Mouse (Mus musculus) stomach, embryonic 15.5 days (tissue): Measurements from ENCODE around the gene Itgb4. TPM values are rescaled to one million over a fixed set of nuclear protein-coding genes. Genes with fewer than 3 reads are reported as not detected.

Experiments
- ATAC-seq: fragments of 200-750 bp; cut with Nextera tagmentation; 2 replicates; pipeline ENCODE4 v1.8.0; 2017; ENCODE audit warnings: low read depth, moderate number of reproducible peaks, moderate TSS enrichment; ENCODE audit not compliant: insufficient read depth, low FRiP score
- H3K27ac ChIP-seq: fragments of 300-500 bp; sonication (generic); 2 replicates; pipeline ENCODE4 v1.5.1; 2015; ENCODE audit warnings: mild to moderate bottlenecking, inconsistent platforms
- H3K27me3 ChIP-seq: fragments of 300-500 bp; sonication (generic); replicated peaks from 2 replicates; pipeline ENCODE4 v1.6.1; 2015; ENCODE audit warnings: inconsistent platforms
- H3K36me3 ChIP-seq: fragments of 300-500 bp; sonication (generic); 2 replicates; pipeline ENCODE4 v1.6.1; 2015; ENCODE audit warnings: inconsistent platforms
- H3K4me1 ChIP-seq: fragments of 300-500 bp; sonication (generic); 2 replicates; pipeline ENCODE4 v1.6.1; 2015; ENCODE audit warnings: inconsistent platforms
- H3K4me2 ChIP-seq: fragments of 300-500 bp; sonication (generic); 2 replicates; pipeline ENCODE4 v1.6.1; 2015; ENCODE audit warnings: mild to moderate bottlenecking, inconsistent platforms
- H3K4me3 ChIP-seq: fragments of 300-500 bp; sonication (generic); replicated peaks from 2 replicates; pipeline ENCODE4 v1.5.1; 2015; ENCODE audit warnings: inconsistent platforms
- H3K9ac ChIP-seq: fragments of 300-500 bp; sonication (generic); 2 replicates; pipeline ENCODE4 v1.6.1; 2015; ENCODE audit warnings: inconsistent platforms
- H3K9me3 ChIP-seq: fragments of 300-500 bp; sonication (generic); 2 replicates; pipeline ENCODE4 v1.6.1; 2016; ENCODE audit warnings: inconsistent platforms
- WGBS: fragments of 180-500 bp; shearing (Covaris S2); methylation state at CpG from one replicate; pipeline ENCODE4 v1.1.7; 2015; 5-methylcytosine and 5-hydroxymethylcytosine counted together
- polyA plus RNA-seq: library from polyadenylated mRNA; unstranded; fragments of >200 nt; fragmentation: Nextera tagmentation; extraction: Ambion mirVana; gene quantifications from 2 replicates; pipeline ENCODE4 v1.2.1, GENCODE M21; 2015

Gene Itgb4
- polyA plus RNA-seq, 1 experiment from 2014 or later, result 13.5 TPM

DNA sequence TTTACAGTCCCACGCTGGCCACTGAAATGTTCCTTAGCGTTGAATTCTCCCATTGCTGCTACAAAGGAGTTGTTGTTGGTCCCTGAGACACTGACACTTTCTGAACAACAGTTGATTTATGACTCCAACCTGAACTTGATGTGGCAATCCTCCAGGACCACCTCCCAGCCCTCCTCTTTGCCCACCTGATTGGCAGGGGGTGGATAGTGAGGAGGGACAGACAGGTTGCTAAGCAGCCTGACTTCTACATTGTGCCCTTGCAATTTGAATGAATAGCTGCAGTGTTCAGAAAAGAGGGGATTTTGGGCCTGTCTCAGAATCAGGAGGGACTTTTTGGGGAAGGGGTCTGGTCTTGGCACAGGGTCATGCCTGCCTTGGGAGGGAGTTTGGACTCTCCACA lies 23.8 kb upstream of the Itgb4 start:
- H3K36me3 ChIP-seq, result peaks cover 28% of the 10 kb centered on the region; the same call in 1 of the 2 replicates
- no peak for ATAC-seq
- H3K4me3 ChIP-seq, result no peak overlapping the region
- peaks cover 11% of the 10 kb centered on the region for H3K4me1 ChIP-seq
- no peak overlapping the region for H3K4me2 ChIP-seq
- H3K9me3 ChIP-seq, result no peaks in the 10 kb centered on the region
- no peak overlapping the region for H3K27ac ChIP-seq
- no peak overlapping the region for H3K9ac ChIP-seq
- WGBS, result 80% methylated on average over 2 of the region's 2 CpGs
- no peaks in the 10 kb centered on the region for H3K27me3 ChIP-seq

DNA sequence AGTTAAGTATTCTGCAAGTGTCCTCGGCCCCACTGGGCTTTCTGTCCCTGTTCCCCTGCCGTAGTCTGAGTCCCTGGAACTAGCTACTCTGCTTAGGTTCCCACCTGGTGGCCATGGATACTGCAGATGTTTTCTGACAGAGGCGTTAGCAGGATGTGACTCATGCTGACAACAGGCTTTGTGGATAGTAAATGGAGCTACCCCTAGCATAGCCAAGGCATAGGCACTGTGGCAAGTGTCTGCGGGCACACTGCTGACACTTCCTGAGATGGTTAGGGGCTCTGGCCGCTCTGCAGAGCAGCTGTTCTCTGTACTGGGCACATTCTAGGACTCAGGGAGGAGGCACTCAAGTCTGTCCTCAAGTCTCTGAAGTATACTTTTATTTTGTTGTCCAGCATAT lies 19.8 kb upstream of the Itgb4 start:
- Histone ChIP-seq H3K27me3 (no peaks in the 10 kb centered on the region), H3K9me3 (no peaks in the 10 kb centered on the region), H3K27ac (peak overlapping the region; percentile 88), H3K4me1 (peaks cover 23% of the 10 kb centered on the region), H3K4me2 (no peak overlapping the region), H3K36me3 (peaks cover 22% of the 10 kb centered on the region), H3K4me3 (no peak overlapping the region), H3K9ac (no peak overlapping the region)
- no peak for ATAC-seq
- 83% methylated on average over 5 of the region's 5 CpGs for WGBS

DNA sequence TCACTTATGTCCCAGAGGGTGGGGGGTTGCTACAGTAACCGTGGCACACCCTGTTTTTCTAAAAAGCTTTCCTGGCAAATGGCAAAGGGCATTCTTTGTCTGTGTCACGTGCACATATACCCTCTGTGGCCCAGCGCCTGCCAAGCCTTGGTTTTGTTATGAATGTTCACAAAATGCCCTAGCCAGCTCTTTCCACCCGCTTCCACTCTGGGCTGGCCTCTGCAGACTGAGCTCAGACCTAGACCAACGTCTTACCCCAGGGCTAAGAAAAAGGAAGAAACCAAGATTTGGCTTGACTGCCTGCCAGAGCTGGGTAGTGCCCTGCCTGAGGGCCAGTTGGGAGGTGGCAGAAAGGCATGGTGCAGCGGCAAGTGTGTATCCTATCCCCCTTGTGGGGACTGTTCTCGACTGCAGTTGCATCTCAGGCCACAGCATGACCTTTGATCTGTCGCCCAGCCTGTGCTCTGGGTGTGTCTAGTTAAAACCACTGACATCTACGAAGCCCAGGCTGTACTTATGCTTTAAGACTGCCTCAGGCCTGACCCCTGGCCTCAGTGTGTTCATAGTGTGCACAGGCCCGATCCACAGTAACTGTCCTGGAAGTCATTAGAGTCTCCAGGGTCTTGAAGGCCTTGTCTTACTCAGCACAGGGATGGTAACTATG lies 19.2 kb upstream of the Itgb4 start:
- Histone ChIP-seq H3K36me3 (peaks cover 27% of the 10 kb centered on the region), H3K9ac (no peak overlapping the region), H3K4me3 (no peak overlapping the region), H3K27me3 (no peaks in the 10 kb centered on the region), H3K4me2 (no peak overlapping the region), H3K9me3 (no peaks in the 10 kb centered on the region), H3K27ac (peak overlapping the region; percentile 88), H3K4me1 (peaks cover 23% of the 10 kb centered on the region)
- peak; percentile 55 for ATAC-seq
- WGBS, result 60% methylated on average over 10 of the region's 10 CpGs

DNA sequence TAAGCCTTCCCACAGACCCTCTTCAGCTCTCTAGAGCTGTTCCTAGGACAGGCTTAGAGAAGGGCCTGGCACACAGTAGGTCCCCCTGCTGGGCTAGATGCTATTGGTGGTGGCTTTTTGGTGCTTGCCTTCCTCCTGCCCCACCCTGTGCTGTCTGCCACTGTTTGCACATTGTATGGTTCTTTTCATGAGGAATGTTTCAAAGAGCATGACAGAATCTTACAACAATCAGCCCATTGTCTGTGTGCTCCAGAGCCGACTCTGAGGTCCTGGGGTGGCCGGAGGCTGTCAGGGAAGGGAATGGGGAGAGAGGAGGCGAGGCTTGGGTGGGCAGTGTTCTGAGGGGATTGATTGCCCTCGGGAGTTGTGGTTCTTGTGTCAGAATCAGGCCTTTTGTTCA lies 18.1 kb upstream of the Itgb4 start:
- Histone ChIP-seq H3K27me3 (no peaks in the 10 kb centered on the region), H3K9ac (no peak overlapping the region), H3K27ac (peak overlapping the region; percentile 81), H3K4me3 (no peak overlapping the region), H3K9me3 (no peaks in the 10 kb centered on the region), H3K4me2 (no peak overlapping the region), H3K4me1 (peaks cover 23% of the 10 kb centered on the region), H3K36me3 (peaks cover 30% of the 10 kb centered on the region)
- 60% methylated on average over 4 of the region's 4 CpGs for WGBS
- ATAC-seq, result peak; percentile 48; the same call in 1 of the 2 replicates

DNA sequence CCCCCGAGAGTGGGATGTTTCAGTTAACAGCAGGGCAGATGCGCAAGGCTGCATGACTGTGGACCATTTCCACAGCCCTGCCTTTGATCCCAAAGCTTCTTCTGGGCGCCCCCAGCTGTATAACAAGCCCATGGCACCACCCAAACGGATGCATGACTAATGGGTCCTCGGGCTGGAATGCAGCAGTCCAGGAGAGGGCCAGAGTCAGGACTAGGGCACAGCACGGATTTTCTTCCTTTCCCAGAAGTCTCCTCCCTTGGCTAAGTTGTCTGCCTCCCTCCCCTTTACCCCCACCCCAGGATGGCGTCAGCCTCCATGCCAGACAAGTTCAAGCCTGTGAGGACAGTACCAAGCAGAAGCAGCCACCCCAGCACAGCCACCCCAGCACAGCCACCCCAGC lies 16.5 kb upstream of the Itgb4 start:
- 68% methylated on average over 7 of the region's 7 CpGs for WGBS
- peaks cover 23% of the 10 kb centered on the region for H3K4me1 ChIP-seq
- H3K9me3 ChIP-seq, result no peaks in the 10 kb centered on the region
- H3K36me3 ChIP-seq, result peaks cover 37% of the 10 kb centered on the region
- H3K4me3 ChIP-seq, result no peak overlapping the region
- no peak overlapping the region for H3K4me2 ChIP-seq
- H3K27ac ChIP-seq, result peak overlapping the region; percentile 81; the same call in 1 of the 2 replicates
- ATAC-seq, result no peak
- no peak overlapping the region for H3K9ac ChIP-seq
- H3K27me3 ChIP-seq, result no peaks in the 10 kb centered on the region

DNA sequence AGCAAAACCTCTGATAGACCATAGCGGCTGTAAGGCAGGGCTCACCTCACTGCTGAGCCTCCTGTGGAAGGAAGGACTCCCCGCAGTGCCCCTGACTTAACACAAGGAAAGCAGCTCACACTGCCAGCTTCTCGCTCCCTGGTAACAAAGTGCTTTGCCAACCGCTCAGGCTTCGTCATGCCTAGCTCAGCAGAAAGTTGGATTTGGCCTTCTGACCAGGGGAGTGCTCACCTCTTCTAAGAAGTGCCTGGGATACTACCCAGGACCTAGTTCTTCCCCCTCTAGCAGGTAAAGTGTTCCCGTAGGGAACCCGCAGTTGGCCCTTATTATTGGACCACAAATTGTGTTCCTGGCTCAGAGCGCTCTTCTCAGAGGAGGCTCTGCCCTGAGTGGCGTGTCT lies 15.5 kb upstream of the Itgb4 start:
- no peak overlapping the region for H3K4me2 ChIP-seq
- H3K4me3 ChIP-seq, result no peak overlapping the region
- H3K27ac ChIP-seq, result no peak overlapping the region
- peaks cover 47% of the 10 kb centered on the region for H3K36me3 ChIP-seq
- no peak overlapping the region for H3K9ac ChIP-seq
- no peak for ATAC-seq
- WGBS, result 95% methylated on average over 9 of the region's 9 CpGs
- no peaks in the 10 kb centered on the region for H3K27me3 ChIP-seq
- H3K4me1 ChIP-seq, result peaks cover 23% of the 10 kb centered on the region
- H3K9me3 ChIP-seq, result no peaks in the 10 kb centered on the region

DNA sequence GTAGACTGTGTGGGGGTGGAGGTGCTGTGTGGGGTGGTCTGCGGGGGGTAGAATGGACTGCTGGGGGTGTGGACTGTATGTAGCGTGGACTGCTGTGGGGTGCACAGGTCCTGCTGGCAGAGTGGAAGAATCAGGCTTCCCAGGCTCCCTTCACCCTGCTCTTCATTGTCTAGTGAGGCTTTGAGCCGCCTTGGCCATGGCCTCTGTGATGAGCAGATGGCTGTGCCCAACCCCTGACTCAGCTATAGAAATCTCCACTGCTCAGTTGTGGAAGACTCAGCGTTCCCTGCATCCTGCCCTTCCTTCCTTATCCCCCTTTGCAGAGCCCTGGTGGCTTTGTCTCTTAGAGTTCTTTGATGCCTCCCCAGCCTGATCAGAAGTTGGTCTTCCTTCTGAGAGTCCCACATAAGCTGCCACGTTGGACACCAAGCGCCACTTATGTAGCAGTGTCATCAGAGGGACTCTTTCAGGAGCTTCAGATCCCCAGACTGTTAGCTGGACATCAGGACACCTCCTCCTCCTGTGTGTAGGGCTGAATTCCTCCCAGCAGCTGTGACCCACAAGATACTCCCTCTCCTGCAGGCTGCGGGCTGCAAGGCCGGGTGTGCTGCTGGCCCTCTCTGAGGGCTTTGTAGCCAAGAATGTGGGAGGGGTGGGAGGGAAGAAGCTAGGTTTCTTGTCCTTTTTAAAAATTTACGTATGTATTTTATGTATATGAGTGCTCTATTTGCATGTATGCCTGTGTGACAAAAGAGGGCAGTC lies 11.7 kb upstream of the Itgb4 start:
- Histone ChIP-seq H3K27ac (no peak overlapping the region), H3K4me3 (no peak overlapping the region), H3K36me3 (peaks cover 64% of the 10 kb centered on the region), H3K9me3 (no peaks in the 10 kb centered on the region), H3K4me1 (no peaks in the 10 kb centered on the region), H3K27me3 (no peaks in the 10 kb centered on the region), H3K4me2 (no peak overlapping the region), H3K9ac (no peak overlapping the region)
- 91% methylated on average over 9 of the region's 9 CpGs for WGBS
- no peak for ATAC-seq

DNA sequence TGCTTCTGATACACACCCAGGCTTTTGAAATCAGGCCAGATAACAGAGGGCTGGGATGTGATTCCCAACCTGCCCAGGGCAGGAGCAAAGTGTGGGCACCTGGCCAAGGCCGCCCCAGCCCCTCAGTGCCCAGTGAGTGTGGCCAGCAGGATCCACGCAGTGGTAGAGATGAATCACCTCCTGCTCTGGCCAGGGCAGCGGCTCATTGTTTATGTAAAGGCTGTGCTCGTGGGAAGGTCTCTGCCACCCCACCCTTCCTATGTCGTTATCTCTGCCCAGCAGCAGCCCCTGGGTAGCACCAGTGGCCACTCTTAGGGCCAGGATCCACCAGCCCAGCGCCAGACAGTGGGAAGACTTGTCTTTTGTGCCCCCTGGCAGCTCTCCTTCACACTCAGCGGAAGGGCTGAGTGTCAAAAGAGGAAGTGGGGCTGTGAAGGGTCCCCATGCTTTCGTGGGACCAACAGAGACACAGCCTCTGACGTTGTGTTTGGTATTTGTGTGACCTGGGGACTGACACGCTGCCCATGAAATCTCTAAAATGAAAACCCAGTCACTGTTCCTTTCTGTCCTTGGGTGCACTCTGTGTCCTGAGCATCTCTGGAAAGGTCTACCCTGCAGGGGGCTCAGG lies 9.4 kb upstream of the Itgb4 start:
- H3K9ac ChIP-seq, result no peak overlapping the region
- H3K9me3 ChIP-seq, result no peaks in the 10 kb centered on the region
- H3K36me3 ChIP-seq, result peaks cover 60% of the 10 kb centered on the region
- H3K27me3 ChIP-seq, result no peaks in the 10 kb centered on the region
- H3K27ac ChIP-seq, result no peak overlapping the region
- ATAC-seq, result peak; percentile 64; the same call in 1 of the 2 replicates
- H3K4me3 ChIP-seq, result no peak overlapping the region
- H3K4me2 ChIP-seq, result no peak overlapping the region
- WGBS, result 73% methylated on average over 10 of the region's 10 CpGs
- peaks cover 4% of the 10 kb centered on the region for H3K4me1 ChIP-seq

DNA sequence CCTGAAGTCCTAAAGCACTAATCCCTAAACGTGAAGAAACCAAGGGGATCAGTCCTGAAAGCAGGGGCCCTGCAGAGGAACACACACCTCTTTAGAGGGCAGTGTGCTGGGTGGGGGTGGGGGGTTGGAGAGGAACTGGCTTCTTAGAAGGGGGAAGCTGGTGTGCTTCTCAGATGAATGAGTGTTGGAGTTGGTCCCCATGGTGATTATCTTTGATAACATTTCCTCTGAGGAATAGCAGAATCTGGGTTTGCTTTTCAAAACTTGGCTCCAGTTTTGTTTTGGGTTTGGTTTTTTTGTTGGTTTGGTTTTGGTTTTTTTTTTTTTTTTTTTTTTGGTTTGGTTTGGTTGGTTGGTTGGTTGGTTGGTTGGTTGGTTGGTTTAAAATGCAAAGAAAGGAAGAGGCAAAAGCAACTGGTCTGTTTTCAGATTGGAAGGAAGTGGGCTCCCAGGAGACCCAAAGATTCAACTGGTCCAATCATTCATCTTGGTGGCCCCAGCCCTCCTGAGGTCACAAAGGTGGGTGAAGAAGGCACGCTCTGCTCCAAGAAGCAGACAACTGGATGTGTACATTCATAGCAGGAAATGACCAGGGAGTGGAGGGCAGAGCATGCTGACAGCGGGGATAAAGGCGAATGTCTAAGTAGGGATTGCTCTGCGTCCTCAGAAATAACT lies 5.6 kb upstream of the Itgb4 start:
- Histone ChIP-seq H3K4me3 (no peak overlapping the region), H3K4me1 (peaks cover 9% of the 10 kb centered on the region), H3K9me3 (no peaks in the 10 kb centered on the region), H3K27ac (no peak overlapping the region), H3K27me3 (peaks cover 3% of the 10 kb centered on the region), H3K4me2 (no peak overlapping the region), H3K36me3 (peaks cover 25% of the 10 kb centered on the region), H3K9ac (no peak overlapping the region)
- WGBS, result 63% methylated on average over 5 of the region's 5 CpGs
- ATAC-seq, result no peak

DNA sequence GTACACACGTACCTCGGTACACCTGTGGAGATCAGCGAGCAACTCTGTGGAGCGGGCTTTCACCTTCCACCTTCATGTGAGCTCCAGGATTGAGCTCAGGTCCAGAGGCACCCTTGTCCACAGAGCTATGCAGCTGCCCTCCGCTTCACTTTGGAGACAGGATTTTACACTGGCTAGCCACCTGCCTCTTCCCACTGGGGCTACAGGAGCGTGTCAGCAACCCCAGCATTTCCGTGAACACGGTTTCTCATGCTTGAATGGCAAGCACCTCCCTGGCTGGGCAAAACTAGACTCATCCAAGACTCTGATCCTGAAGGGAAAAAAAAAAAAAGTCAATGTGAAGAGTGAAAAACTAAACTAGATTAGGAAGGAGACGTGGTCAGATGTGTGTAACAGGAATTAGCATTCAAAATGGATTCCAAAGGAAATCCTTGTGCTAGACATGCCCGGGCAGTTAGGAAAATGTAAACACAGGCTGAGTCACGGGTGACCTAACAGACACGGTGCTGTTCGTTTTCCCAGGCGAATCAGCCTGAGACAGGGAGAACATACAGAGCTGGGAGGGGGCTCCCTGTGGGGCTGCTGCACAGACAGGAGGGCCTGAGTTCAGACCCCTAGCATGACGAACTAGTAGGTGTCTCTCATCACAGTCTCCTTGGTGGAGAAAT lies 4.4 kb upstream of the Itgb4 start:
- Histone ChIP-seq H3K36me3 (peaks cover 12% of the 10 kb centered on the region; the same call in 1 of the 2 replicates), H3K4me1 (peaks cover 21% of the 10 kb centered on the region), H3K27me3 (peaks cover 15% of the 10 kb centered on the region), H3K9ac (no peak overlapping the region; the same call in 1 of the 2 replicates), H3K4me3 (no peak overlapping the region), H3K4me2 (peak overlapping the region; percentile 6; the same call in 1 of the 2 replicates), H3K9me3 (no peaks in the 10 kb centered on the region), H3K27ac (peak overlapping the region; percentile 81)
- peak; percentile 37; the same call in 1 of the 2 replicates for ATAC-seq
- 43% methylated on average over 15 of the region's 15 CpGs for WGBS

DNA sequence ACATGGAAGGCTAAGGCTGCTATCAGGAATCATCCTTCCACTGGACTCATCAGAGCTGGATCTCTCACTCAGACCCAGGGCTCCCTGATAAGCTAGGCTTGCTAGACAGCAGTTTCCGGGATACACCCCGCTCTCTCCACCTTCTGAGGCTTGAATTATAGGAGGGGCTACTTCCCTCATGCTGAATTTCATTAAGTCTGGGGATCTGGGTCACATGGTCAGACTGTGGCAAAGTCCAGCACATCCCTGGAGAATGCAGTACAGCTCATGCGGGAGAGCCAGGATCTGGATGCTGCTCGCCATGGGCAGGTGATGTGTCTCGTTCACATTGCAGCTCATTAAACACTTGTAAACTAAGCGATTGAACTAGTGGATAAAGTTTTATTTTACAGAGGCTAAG lies 3.5 kb upstream of the Itgb4 start:
- H3K4me1 ChIP-seq, result peaks cover 21% of the 10 kb centered on the region
- no peak overlapping the region for H3K4me3 ChIP-seq
- H3K9me3 ChIP-seq, result no peaks in the 10 kb centered on the region
- WGBS, result 64% methylated on average over 6 of the region's 6 CpGs
- peaks cover 6% of the 10 kb centered on the region; the same call in 1 of the 2 replicates for H3K36me3 ChIP-seq
- H3K9ac ChIP-seq, result no peak overlapping the region
- H3K27ac ChIP-seq, result peak overlapping the region; percentile 81; the same call in 1 of the 2 replicates
- H3K4me2 ChIP-seq, result no peak overlapping the region
- peak; percentile 8; the same call in 1 of the 2 replicates for ATAC-seq
- peaks cover 20% of the 10 kb centered on the region for H3K27me3 ChIP-seq
